Mouse (Mus musculus): ENCODE measurements at regions not wholly inside any gene's neighbourhood (a gene's known extent, or its start where the extent isn't known, plus 50 kb on each side); places are given as distances from the start of the nearest gene placed in this dataset.

- TF ChIP-seq POLR2A (IDR thresholded peaks at IDR 0.05; ENCODE audit: low read depth, low read length): no peak
- no peak for TF ChIP-seq CTCF (IDR thresholded peaks at IDR 0.05; ENCODE audit: extremely low read depth, insufficient read length, insufficient replicate concordance, low read depth, low read length)
Measured at GRCm38 (mm10) chr4:64451442-64451841, 404.6 kb upstream of the Tnc start.
